Mouse (Mus musculus): ENCODE results near the gene Bbs12.

Gene Bbs12

GRCm38 (mm10) chr3:37326627-37327026 is 14.3 kb downstream of the Bbs12 start:
- no peak for DNase-seq (ENCODE audit: low spot score)

- no peak for DNase-seq (ENCODE audit: low spot score)
Observed at GRCm38 (mm10) chr3:37328489-37328888, 16.1 kb downstream of the Bbs12 start.

- no peak for DNase-seq (ENCODE audit: low spot score)
Observed at GRCm38 (mm10) chr3:37329963-37330362, 17.6 kb downstream of the Bbs12 start.

GRCm38 (mm10) chr3:37331999-37332449 is 19.7 kb downstream of the Bbs12 start:
- DNase-seq (ENCODE audit: low spot score), result no peak

GRCm38 (mm10) chr3:37334053-37334452 is 21.7 kb downstream of the Bbs12 start:
- DNase-seq (ENCODE audit: low spot score), result no peak

- no peak for DNase-seq (ENCODE audit: low spot score)
Observed at GRCm38 (mm10) chr3:37341110-37341509, 28.8 kb downstream of the Bbs12 start.

GRCm38 (mm10) chr3:37342811-37343210 is 30.5 kb downstream of the Bbs12 start:
- no peak for DNase-seq (ENCODE audit: low spot score)

- no peak for DNase-seq (ENCODE audit: low spot score)
Observed at GRCm38 (mm10) chr3:37347671-37348070, 35.3 kb downstream of the Bbs12 start.

GRCm38 (mm10) chr3:37348221-37349165 is 36.1 kb downstream of the Bbs12 start, which contains the start of gene Fgf2:
TSS of gene Fgf2 (plus strand) at chr3:37348346.
- no peak for DNase-seq (ENCODE audit: low spot score)

GRCm38 (mm10) chr3:37349166-37349548 is 36.8 kb downstream of the Bbs12 start:
- no peak for DNase-seq (ENCODE audit: low spot score)

GRCm38 (mm10) chr3:37350386-37350785 is 38.0 kb downstream of the Bbs12 start:
- DNase-seq (ENCODE audit: low spot score), result no peak

- DNase-seq (ENCODE audit: low spot score), result no peak
Observed at GRCm38 (mm10) chr3:37353951-37354481, 41.7 kb downstream of the Bbs12 start.

GRCm38 (mm10) chr3:37354737-37355136 is 42.4 kb downstream of the Bbs12 start:
- no peak for DNase-seq (ENCODE audit: low spot score)

- no peak for DNase-seq (ENCODE audit: low spot score)
Observed at GRCm38 (mm10) chr3:37360729-37361128, 48.4 kb downstream of the Bbs12 start.

GRCm38 (mm10) chr3:37365144-37365543 is 52.8 kb downstream of the Bbs12 start:
- DNase-seq (ENCODE audit: low spot score), result no peak

GRCm38 (mm10) chr3:37365976-37366375 is 53.6 kb downstream of the Bbs12 start:
- no peak for DNase-seq (ENCODE audit: low spot score)

- no peak for DNase-seq (ENCODE audit: low spot score)
Observed at GRCm38 (mm10) chr3:37366381-37367053, 54.2 kb downstream of the Bbs12 start.

- no peak for DNase-seq (ENCODE audit: low spot score)
Observed at GRCm38 (mm10) chr3:37370407-37370806, 58.1 kb downstream of the Bbs12 start.
